Mouse (Mus musculus): Measurements from ENCODE around the gene Smn1. TPM values are rescaled to one million over a fixed set of nuclear protein-coding genes. Genes with fewer than 3 reads are reported as not detected.
"Not testable (repeated sequence)": the region's sequence is repeated elsewhere in the genome, so short reads cannot be mapped to it uniquely, and the experiment has no call there.

The Smn1 gene
- 10 to 100 TPM; 31.8 to 34.7 TPM for polyA plus RNA-seq (2017; shearing (Covaris generic))

DNA sequence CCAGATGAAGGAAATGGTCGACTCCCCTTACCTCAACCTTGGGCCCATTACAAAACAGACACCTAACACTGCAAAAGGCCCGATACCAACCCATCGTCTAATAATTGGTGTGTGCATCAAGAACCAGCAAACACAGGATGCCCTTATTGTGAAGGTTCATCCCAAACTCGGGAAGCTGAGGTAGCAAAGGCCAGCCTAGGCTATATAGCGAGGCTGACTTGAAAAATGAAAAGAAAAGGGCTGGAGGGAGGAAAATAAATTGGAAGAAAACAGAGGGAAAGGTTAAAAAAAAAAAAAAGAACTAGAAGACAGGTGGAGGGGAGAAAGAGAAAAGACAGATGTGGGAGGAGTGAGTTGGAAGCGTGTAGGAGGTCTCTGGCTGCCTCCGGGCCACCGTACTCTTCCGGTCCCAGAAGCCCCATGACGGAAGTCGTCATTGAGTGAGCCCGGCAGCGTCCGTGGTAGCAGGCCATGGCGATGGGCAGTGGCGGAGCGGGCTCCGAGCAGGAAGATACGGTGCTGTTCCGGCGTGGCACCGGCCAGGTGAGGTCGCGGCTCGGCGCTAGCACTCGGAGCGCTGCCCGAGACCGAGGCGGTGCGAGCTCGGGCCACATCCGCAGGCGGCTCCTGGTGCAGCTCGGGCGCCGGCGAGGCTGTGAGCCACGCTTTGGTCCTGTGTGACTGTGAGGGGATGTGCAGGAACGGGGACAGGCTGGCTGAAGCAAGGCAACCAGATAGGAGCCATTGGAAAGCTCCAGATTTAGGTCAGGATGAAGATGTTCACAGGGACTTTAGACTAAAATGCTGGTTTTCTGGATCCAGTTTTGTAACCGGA is at the start of gene Smn1:
TSS of gene Smn1 (plus strand) at position 430 of the 835 bp plus-strand sequence.
- peak; percentile 92 for ATAC-seq

- no peak for ATAC-seq
Observed at GRCm38 (mm10) chr13:100098808-100099207, 25.8 kb upstream of the Smn1 start.

DNA sequence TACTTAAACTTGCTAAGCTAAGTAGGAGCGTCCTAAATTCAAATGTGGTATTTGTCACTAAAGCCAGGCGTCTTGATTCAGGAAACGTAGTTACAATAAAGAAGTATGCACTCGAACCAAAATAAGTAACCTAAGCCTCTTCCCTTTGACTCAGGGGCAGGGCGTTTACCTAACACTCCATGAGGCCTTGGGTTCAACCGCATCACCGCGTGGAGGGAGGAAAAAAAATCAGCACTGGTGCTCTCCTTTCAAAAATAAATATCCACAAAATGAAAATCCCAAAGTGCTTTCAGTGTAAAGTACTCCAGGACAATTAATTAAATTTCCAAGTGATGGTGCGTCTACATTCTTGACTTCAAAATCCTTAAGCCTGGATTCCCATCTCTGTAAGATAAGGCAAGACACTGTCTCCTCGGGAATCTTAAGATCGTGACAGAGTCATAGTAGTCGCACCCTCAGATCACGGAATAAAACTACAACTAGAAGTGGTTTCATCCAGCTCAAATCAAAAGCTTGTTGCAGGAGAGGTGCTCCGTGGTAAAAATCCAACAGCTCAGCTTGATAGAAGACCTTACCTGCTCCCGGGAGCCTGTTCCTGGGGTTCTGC is 21.5 kb upstream of the Smn1 start:
- no peak for ATAC-seq

DNA sequence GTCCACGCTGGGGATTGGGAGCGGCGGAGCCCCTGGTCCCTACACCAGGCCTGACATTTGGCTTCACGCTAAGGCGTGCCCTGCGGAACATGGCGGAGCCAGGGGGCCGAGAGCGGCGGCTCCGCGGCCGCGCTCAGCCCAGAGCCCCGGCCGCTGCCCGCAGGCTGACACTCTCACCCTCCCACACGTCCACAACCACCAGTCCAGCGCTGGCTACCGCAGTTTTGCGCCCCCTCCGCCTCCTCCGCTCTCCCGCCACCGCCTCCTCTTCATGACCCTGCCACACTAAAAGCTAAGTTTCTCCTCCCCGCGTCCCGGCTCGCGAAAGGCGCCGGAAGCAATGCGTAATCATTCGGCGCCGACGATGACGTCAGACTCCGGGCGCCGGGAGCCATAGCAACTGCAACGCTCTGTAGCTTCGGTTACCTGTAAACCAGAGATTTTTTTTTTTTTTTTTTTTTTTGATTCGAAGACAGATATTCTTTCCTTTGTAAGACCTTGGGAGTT is 20.9 kb upstream of the Smn1 start, which contains the start of gene Bdp1:
TSS of gene Bdp1 (minus strand) at position 323 of the 507 bp plus-strand sequence.
- ATAC-seq: peak; percentile 77

DNA sequence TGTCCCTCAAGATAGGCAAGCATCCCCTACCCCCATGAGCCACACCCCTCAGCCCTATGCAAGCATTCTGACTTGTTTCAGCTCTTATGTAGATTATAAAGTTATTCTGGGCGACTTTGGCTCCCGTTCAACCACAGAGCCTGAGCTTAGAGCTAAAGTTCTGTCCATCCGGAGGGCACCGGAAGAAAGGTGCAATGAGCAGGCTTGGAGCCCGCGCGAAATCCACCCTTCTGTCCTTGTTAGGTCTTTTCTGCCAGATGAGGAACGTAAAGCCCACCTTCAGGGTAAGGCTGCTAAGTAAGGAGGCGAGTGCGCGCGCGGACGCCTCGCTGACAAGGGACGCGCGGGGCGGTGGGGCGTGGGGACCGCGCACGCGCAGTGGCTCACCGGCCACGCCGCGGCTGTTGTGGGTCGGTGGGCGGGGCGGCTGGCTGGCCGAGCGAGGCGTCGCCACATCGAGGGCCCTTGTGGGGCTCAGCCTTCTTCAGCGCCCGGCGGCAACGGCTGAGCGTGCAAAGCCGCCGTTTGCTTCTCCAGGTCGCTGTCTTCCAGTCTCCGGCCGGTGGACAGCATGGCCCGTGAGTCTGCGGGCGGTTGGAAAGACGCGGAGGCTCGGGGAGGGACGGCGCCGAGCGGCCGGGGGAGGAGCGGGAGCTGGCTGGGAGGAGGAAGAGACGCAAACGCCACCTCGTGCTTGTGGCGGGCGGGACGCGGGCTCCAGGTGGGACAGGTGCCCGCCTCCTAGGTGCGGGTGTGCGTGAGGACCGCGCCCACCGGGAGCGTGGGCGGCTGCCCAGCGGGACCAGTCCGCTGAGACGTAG is 16.8 kb upstream of the Smn1 start, which contains the start of gene Serf1:
TSS of gene Serf1 (plus strand) at position 361 of the 821 bp plus-strand sequence.
- ATAC-seq: peak; percentile 32

DNA sequence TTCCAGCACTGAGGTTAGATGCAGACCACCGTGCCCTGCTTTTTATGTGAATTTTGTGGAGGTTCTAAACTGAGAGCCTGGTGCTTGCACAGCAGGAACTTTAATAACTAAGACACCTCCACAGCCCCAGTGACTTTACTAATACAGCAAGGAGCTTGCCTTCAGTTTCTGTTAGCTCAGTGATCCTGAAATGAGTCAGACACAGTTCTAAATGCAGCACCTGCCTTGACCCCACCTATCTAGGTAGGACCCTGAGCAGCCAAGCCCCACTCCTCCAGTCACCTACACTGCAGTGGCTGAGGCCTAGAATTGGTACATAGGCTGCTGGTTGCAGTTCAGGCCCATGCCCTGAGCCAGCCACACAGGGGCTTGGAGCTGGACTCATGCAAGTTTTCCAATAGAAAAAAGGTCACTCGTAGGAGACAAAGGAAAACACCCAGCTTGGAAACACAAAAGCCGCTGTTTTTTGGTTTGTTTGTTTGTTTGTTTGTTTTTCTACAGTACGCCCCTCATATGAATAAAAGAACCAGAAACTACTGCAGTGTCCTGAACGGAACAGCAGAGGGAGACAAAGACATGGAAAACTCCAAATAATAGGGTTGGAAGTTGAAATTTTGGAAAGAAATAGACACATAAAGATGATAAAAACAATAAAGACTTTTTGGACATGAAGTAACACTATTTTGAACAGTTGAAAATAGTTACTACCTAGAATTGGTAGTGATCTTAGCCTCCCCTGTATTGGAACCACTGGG is 12.3 kb upstream of the Smn1 start:
- ATAC-seq: no peak

- no peak for ATAC-seq
Observed at GRCm38 (mm10) chr13:100123970-100124369, 682 bp upstream of the Smn1 start.

DNA sequence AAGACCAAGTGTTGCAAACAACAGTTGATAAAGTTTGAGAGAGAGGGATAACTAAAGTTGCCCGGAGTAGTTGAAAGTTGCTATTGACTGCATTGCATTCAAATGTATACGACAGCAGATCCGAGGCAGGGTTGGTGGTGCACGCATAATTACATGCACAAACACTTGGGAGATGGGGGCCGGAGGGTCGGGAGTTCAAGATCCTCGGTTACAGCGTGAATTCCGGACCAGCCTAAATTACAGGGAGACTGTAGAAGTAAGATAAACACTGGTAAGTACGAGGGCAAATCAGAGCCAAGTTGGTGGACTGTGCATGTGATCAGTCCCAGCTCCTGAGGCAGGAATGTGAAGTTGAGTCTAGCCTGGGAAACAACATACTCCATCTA is 599 bp downstream of the Smn1 start:
- peak; percentile 21 for ATAC-seq

DNA sequence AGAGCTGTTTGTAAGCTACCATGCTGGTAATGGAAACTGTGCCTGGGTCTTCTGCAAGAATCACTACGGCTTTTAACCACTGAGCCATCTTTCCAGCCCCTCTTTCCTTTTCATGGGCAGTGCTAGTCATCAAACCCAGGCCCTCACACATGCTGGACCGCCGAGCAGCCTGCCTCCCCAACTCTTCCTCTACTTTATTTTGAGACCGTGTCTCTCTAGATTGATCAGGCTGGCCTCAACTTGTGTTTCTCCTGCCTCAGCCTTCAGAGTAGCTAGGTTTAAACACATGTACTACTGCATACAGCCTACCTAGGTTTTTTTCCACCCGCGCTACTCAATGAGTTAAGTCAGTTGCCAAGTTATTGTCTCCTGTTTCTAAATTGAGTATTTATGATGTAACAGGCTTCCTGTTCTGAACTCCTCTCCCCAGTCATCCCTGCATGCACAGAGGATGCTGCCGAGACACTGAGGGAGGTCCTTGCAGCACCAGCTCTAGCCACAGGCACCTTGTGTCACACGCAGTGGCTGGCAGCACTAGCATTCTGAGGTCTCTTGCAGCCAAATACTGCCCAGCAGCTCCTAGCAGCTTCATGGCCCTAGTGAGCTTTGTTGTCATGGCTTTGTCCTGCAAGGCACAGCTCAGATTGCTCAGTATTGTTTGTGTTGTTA is 17.1 kb downstream of the Smn1 start:
- no peak for ATAC-seq

DNA sequence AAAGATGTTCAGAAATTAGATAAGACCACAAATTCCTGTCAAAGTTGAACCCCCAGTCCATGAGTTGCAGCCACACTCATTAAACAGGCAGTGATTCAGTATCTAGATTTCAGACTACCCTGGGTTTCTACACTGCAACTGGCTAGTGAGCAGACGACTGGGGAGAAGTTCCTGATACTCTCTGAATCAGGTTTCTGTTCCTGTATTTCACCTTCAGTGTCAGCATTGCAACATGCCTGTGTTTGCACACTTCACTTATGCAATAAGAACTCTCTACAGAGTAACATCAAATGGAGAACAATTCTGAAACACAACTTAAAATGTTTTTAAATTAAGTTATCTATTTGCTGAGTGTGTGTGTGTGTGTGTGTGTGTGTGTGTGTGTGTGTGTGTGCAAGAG is 28.0 kb downstream of the Smn1 start:
- no peak for ATAC-seq

DNA sequence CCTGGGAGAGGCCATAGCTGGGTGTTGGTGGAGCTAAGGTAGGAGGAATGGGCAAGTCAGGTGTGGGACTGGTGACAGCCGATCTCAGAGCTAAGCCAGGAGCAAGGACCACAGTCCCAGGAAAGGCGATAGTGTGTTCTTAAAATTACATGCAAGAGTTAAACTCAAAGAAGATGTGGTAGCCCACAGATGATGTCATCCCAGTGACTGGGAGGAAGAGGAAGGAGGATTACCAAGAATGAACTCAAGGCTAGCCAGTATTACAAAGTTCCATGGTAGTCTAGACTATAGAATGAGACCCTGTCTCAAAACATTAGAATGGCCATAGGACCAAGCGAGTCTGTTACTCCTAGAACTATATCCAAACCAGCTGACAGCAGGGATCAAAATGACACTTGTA is 32.0 kb downstream of the Smn1 start:
- ATAC-seq: no peak

DNA sequence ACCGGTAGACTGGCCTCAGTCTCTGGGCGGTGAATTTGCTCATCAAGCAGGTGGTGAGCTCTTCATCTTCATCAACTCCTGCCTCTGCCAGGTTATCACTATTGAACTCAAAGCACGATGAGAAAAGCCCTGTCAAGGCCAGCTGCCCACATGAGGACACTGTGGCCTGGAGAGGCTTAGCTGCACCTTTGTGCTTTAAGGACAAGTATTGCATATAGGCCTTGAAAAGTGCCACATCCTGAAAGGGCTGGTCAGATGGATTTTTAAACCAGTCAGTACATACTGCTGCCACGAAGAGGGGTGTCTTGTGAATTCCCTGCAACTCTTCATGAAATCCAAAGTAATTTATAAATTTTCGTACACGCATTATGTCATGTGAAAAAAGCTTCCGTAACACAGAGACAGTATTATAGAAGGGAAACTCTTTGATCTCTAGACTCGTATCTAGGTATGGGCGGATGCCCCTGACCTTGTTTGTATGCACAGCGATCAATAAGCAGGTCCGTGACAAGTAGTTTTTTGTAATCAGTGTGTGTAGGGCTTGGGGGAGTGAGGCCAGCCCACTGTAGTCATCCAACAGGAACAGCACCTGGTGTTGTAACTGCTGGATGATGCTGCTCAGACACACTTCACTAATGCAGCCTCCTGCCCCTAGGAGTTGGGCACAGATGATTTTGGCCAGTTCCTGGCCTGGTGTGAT is 36.7 kb downstream of the Smn1 start:
- ATAC-seq: not testable (repeated sequence)

- not testable (repeated sequence) for ATAC-seq
Observed at GRCm38 (mm10) chr13:100162467-100162866, 37.8 kb downstream of the Smn1 start.

GRCm38 (mm10) chr13:100166378-100166777 is 41.7 kb downstream of the Smn1 start:
- ATAC-seq: not testable (repeated sequence)

DNA sequence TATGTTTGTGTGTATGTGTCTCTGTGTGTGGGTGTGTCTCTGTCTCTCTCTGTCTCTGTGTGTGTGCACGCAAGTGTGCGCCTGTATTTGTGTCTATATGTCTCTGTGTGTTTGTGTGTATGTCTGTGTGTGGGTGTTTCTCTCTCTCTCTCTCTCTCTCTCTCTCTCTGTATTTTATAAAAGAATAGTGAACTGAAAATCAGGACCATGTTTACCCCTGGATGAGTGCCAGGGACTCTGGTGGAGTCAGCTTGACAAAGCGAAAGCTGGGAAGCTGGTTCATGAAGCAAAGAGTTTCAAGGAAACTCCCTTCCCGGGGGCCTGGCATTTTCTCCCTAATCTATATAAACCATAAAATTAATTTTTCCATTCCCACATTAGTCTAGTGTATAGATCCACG is 49.7 kb downstream of the Smn1 start:
- ATAC-seq: not testable (repeated sequence)

GRCm38 (mm10) chr13:100183111-100183510 is 58.5 kb downstream of the Smn1 start:
- not testable (repeated sequence) for ATAC-seq

All from activated CD4-positive, CD25-positive, alpha-beta regulatory T cell, adult 4 months (primary cell).